Mouse (Mus musculus) myocyte (in vitro differentiated cells): Measurements from ENCODE around the gene Zbtb5. TPM values are rescaled to one million over a fixed set of nuclear protein-coding genes. Genes with fewer than 3 reads are reported as not detected.
"Not testable (repeated sequence)": the region's sequence is repeated elsewhere in the genome, so short reads cannot be mapped to it uniquely, and the experiment has no call there.

Experiments used
- H3K27me3 ChIP-seq: one replicate; pipeline ENCODE4 v1.6.1; 2011; ENCODE audit not compliant: control insufficient read depth, insufficient read depth, insufficient read length
- H3K36me3 ChIP-seq: one replicate; pipeline ENCODE4 v1.6.1; 2011; ENCODE audit not compliant: control insufficient read depth, insufficient read depth
- H3K4me2 ChIP-seq: one replicate; pipeline ENCODE4 v1.6.1; 2011; ENCODE audit warnings: low read depth, control low read depth
- H3K4me3 ChIP-seq: one replicate; pipeline ENCODE4 v1.5.1; 2011; ENCODE audit warnings: mild to moderate bottlenecking, control low read depth, moderate library complexity
- H3K79me2 ChIP-seq: one replicate; pipeline ENCODE4 v1.6.1; 2011; ENCODE audit not compliant: control insufficient read depth, insufficient read depth
- H3ac ChIP-seq: one replicate; pipeline ENCODE4 v1.6.1; 2011; ENCODE audit not compliant: control insufficient read depth, insufficient read length
- CEBPB ChIP-seq: IDR thresholded peaks from 2 replicates; pipeline ENCODE4 v1.6.1; 2011; ENCODE audit warnings: mild to moderate bottlenecking, moderate library complexity; ENCODE audit not compliant: poor library complexity, insufficient read depth, severe bottlenecking
- E2F4 ChIP-seq: IDR thresholded peaks from one replicate; pipeline ENCODE4 v1.6.1; 2011; ENCODE audit warnings: mild to moderate bottlenecking, control low read depth, moderate library complexity; ENCODE audit not compliant: insufficient read depth
- MAX ChIP-seq: IDR thresholded peaks from one replicate; pipeline ENCODE4 v1.6.1; 2011; ENCODE audit warnings: low read depth, mild to moderate bottlenecking, control low read depth
- MYOD1 ChIP-seq, 3 experiments: IDR thresholded peaks; one replicate each; pipeline ENCODE4 v1.6.1; 2011; ENCODE audit warnings: control low read depth in 2 of 3, low read depth in 2 of 3, mild to moderate bottlenecking in 2 of 3, moderate library complexity in 1 of 3; ENCODE audit not compliant: insufficient read length in 2 of 3, control insufficient read depth in 1 of 3
- MYOG ChIP-seq, 3 experiments: IDR thresholded peaks; one replicate each; pipeline ENCODE4 v1.6.1; 2011; ENCODE audit warnings: control low read depth in 2 of 3, low read depth in 2 of 3, mild to moderate bottlenecking in 2 of 3; ENCODE audit not compliant: insufficient read length in 2 of 3, control insufficient read depth in 1 of 3, insufficient read depth in 1 of 3
- POLR2A ChIP-seq: IDR thresholded peaks from one replicate; pipeline ENCODE4 v1.6.1; 2011; ENCODE audit warnings: low read depth, mild to moderate bottlenecking, control low read depth, moderate library complexity; ENCODE audit not compliant: insufficient read length
- POLR2AphosphoS2 ChIP-seq: IDR thresholded peaks from one replicate; pipeline ENCODE4 v1.6.1; 2011; ENCODE audit warnings: low read depth, control low read depth; ENCODE audit not compliant: insufficient read length
- REST ChIP-seq: IDR thresholded peaks from one replicate; pipeline ENCODE4 v1.6.1; 2011; ENCODE audit warnings: mild to moderate bottlenecking, control low read depth, moderate library complexity; ENCODE audit not compliant: insufficient read depth, insufficient read length
- SRF ChIP-seq: IDR thresholded peaks from one replicate; pipeline ENCODE4 v1.6.1; 2011; ENCODE audit warnings: low read depth; ENCODE audit not compliant: control insufficient read depth, insufficient read length
- TCF12 ChIP-seq: IDR thresholded peaks from one replicate; pipeline ENCODE4 v1.6.1; 2011; ENCODE audit warnings: mild to moderate bottlenecking, control low read depth; ENCODE audit not compliant: poor library complexity, insufficient read depth, severe bottlenecking
- TCF3 ChIP-seq: IDR thresholded peaks from one replicate; pipeline ENCODE4 v1.6.1; 2011; ENCODE audit warnings: low read depth, control low read depth; ENCODE audit not compliant: insufficient read length
- USF1 ChIP-seq: IDR thresholded peaks from one replicate; pipeline ENCODE4 v1.6.1; 2011; ENCODE audit warnings: low read depth, mild to moderate bottlenecking, control low read depth, moderate library complexity
- polyA plus RNA-seq: library from polyadenylated mRNA; unstranded; fragments of >200 nt; fragmentation: generic; extraction: Trizol; gene quantifications from one replicate; pipeline ENCODE4 v1.2.1, GENCODE M21; 2012; ENCODE audit warnings: missing spikeins

Zbtb5 gene
- polyA plus RNA-seq, 1 experiment = 5.1 TPM

DNA sequence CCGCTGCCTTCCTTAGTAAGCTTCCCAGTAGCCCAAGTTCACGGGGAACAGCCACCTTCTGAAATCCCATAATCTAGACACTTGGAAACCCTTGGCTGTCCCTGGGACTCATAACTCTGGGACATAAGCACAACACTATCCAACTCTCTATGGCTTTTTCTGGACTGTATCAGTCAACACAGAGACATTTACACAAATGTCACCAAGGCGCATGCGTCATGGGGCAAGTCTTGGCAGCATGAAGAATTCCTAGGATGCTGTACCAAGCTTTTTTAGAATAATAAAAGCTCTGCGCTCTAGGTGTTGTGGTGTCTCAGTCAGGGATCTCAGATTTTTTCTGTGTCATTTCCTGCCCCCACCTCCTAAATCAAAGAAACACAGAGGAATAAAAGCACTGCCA, 34.5 kb upstream of the Zbtb5 start:
- no peaks in the 10 kb centered on the region for H3K36me3 ChIP-seq
- no peaks in the 10 kb centered on the region for H3K27me3 ChIP-seq
- H3K4me2 ChIP-seq = no peak overlapping the region
- H3ac ChIP-seq = no peak overlapping the region
- H3K4me3 ChIP-seq = no peak overlapping the region
- H3K79me2 ChIP-seq = no peaks in the 10 kb centered on the region
- TF ChIP-seq POLR2AphosphoS2 = no peak
- no peak for TF ChIP-seq CEBPB
- no peak for TF ChIP-seq SRF
- TF ChIP-seq MYOG (IDR thresholded peaks at IDR 0.05; ENCODE audit: control insufficient read depth in 1 of 3, insufficient read depth in 1 of 3, insufficient read length in 2 of 3, low read depth in 2 of 3) = no peak
- TF ChIP-seq TCF12 = no peak
- no peak for TF ChIP-seq MAX
- no peak for TF ChIP-seq E2F4
- no peak for TF ChIP-seq TCF3
- TF ChIP-seq MYOD1 (IDR thresholded peaks at IDR 0.05; ENCODE audit: control insufficient read depth in 1 of 3, insufficient read length in 2 of 3, low read depth in 2 of 3) = no peak
- TF ChIP-seq USF1 = no peak
- TF ChIP-seq POLR2A = no peak
- TF ChIP-seq REST = no peak

DNA sequence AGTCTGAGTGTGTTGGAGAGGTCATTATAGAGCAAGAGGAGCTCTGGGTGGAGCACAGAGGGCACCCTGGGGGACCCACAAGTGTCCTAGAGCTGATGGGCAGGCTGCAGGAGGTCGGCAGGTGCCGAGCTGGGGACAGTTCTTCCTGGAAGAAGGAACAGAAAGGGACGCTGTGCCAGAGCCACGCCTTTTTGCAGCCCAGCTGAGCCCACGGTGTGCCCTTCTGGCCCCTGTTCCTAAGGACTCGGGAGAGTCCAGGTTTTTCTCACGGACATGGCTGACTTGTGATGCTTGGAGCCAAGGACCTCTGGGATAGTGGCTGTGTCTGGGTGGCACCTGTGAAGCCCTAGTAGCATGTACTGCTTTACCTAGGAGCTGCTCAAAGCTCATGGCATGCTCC, 28.6 kb upstream of the Zbtb5 start:
- no peak for TF ChIP-seq TCF12
- no peak for TF ChIP-seq SRF
- no peak for TF ChIP-seq TCF3
- TF ChIP-seq REST = no peak
- no peak for TF ChIP-seq MAX
- TF ChIP-seq USF1 = no peak
- no peak for TF ChIP-seq MYOG (IDR thresholded peaks at IDR 0.05; ENCODE audit: control insufficient read depth in 1 of 3, insufficient read depth in 1 of 3, insufficient read length in 2 of 3, low read depth in 2 of 3)
- no peak for TF ChIP-seq MYOD1 (IDR thresholded peaks at IDR 0.05; ENCODE audit: control insufficient read depth in 1 of 3, insufficient read length in 2 of 3, low read depth in 2 of 3)
- TF ChIP-seq POLR2A = no peak
- no peak for TF ChIP-seq CEBPB
- H3K36me3 ChIP-seq = no peaks in the 10 kb centered on the region

DNA sequence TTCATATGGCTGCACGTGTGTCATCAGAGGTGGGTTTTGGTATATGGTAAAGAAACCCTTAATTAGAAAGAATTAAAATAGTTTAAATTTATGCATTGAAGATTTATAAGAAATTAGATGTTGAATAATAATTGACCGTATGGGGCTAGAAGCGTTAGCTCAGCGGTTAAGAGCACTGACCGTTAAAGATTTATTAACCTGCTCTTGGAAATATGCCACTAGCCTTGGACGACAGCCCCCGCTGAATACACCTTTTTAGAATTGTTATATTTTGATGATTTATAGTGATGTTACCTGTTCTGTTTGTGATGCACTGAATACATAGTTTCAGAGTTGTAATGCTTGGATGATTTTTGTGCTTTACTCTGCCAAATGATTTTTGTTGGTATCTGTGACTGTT, 27.3 kb upstream of the Zbtb5 start:
- not testable (repeated sequence) for H3K79me2 ChIP-seq, H3K36me3 ChIP-seq, H3K27me3 ChIP-seq, H3ac ChIP-seq, H3K4me2 ChIP-seq, H3K4me3 ChIP-seq

More for the DNA sequence above, 28.6 kb upstream of the Zbtb5 start:
- Histone ChIP-seq H3K79me2 (no peaks in the 10 kb centered on the region), H3K27me3 (no peaks in the 10 kb centered on the region), H3K4me2 (no peak overlapping the region), H3K4me3 (no peak overlapping the region), H3ac (no peak overlapping the region)

DNA sequence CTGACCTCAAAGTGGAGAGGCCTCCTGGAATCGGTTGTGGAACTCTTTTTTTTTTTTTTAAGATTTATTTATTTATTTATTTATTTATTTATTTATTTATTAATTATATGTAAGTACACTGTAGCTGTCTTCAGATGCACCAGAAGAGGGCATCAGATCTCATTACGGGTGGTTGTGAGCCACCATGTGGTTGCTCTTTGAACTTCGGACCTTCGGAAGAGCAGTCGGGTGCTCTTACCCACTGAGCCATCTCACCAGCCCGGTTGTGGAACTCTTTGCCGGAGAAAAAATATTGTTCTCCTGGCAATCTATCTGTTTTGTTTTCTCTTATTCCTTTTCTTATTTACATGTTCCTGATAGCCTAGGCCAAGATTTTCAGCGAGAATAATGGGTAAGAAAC, 26.7 kb upstream of the Zbtb5 start:
- H3K4me3 ChIP-seq, H3K36me3 ChIP-seq, H3K27me3 ChIP-seq, H3K79me2 ChIP-seq, H3ac ChIP-seq, H3K4me2 ChIP-seq: not testable (repeated sequence)

DNA sequence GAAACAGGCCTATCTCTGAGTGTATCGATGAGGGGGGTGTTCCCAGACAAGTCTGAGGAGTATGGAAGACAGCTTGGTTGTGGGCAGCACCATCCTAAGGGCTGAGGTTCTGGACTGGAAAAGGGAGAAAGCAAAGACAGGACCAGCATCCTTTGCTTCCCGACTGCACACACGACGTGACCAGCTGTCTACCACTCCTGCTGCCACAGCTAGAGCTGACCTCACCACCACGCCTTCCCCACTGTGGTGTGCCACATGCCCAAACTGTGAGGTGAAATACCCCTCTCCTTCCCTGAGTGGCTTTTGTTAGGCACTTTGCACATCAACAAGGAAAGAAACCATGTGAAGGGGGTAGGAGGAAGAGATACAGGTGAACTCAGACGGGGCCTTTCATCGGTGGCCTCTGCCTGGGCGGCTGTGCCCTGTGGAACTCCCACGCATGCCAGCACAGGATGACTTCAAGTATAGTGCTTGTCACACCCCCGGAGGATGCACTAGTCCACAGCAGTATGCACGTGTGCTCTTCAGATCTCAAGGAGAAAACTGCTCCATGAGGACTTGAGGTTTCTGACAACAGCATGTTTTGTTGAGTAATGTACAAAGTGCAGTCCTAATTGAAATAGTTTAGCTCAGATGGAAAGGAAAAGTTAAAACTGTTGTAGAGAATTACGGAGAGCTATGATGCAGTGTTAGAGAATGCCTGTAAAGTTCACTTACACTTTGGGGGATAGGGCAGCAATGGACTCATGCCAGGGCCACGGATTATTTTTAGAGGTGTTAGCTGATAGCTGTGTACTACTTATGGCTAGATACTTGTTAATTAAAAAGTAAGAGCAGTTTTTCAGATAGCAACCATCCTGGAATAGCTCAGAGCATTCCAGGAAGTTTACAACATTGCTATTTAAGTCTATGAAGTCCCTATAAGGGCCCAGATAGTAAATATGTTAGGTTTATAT, 25.5 kb upstream of the Zbtb5 start:
- no peak overlapping the region for H3K4me2 ChIP-seq
- no peaks in the 10 kb centered on the region for H3K79me2 ChIP-seq
- H3K27me3 ChIP-seq = no peaks in the 10 kb centered on the region
- TF ChIP-seq MYOD1 (IDR thresholded peaks at IDR 0.05; ENCODE audit: control insufficient read depth in 1 of 3, insufficient read length in 2 of 3, low read depth in 2 of 3) (peak in 1 of 3 experiments; percentile 73), MYOG (IDR thresholded peaks at IDR 0.05; ENCODE audit: control insufficient read depth in 1 of 3, insufficient read depth in 1 of 3, insufficient read length in 2 of 3, low read depth in 2 of 3) (peak in 2 of 3 experiments; percentile 65 to 82), USF1 (no peak)
- H3K4me3 ChIP-seq = no peak overlapping the region
- peaks cover 9% of the 10 kb centered on the region for H3K36me3 ChIP-seq
- no peak overlapping the region for H3ac ChIP-seq

DNA sequence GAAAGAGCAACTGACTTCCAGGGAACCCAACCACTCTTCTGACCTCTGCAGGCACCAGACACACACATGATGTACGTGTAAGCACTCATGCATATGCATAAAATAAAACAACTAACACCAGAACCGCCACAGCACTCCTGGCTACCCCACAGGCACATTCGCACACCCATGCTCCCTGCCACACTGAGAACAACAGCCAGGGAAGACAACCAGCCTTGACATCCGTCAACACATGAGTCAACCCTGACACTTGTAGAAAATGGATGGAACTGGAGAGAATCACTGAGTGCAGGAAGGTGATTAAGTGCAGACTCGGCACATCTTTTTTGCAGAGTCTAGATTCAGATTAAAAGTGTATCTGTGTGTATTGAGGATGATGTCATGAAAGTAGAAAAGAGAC, 24.4 kb upstream of the Zbtb5 start:
- no peak for TF ChIP-seq MYOG (IDR thresholded peaks at IDR 0.05; ENCODE audit: control insufficient read depth in 1 of 3, insufficient read depth in 1 of 3, insufficient read length in 2 of 3, low read depth in 2 of 3)
- TF ChIP-seq REST = no peak
- TF ChIP-seq MAX = no peak
- no peak overlapping the region for H3ac ChIP-seq
- no peaks in the 10 kb centered on the region for H3K27me3 ChIP-seq
- H3K4me3 ChIP-seq = no peak overlapping the region
- H3K79me2 ChIP-seq = no peaks in the 10 kb centered on the region
- peaks cover 11% of the 10 kb centered on the region for H3K36me3 ChIP-seq
- H3K4me2 ChIP-seq = no peak overlapping the region
